Mouse (Mus musculus): ENCODE measurements around the gene Adam12. TPM values are rescaled to one million over a fixed set of nuclear protein-coding genes. Genes with fewer than 3 reads are reported as not detected.

Gene Adam12
- polyA plus RNA-seq, 1 experiment from 2014 or later = 3.4 TPM

- Histone ChIP-seq H3K4me2 (ENCODE audit: low read length) (no peak overlapping the region), H3K9me3 (ENCODE audit: control insufficient read depth, low read length) (no peaks in the 10 kb centered on the region), H3K4me3 (replicated peaks; ENCODE audit: low read depth, low read length) (no peak overlapping the region), H3K9ac (replicated peaks; ENCODE audit: low read length) (no peak overlapping the region), H3K27me3 (ENCODE audit: control insufficient read depth, insufficient read depth, low read length) (no peaks in the 10 kb centered on the region), H3K27ac (replicated peaks; ENCODE audit: low read depth, low read length) (no peak overlapping the region), H3K4me1 (ENCODE audit: control insufficient read depth, insufficient read depth, low read length) (no peaks in the 10 kb centered on the region), H3K36me3 (ENCODE audit: control insufficient read depth, insufficient read depth, low read length) (no peaks in the 10 kb centered on the region)
- DNase-seq (no peak), ATAC-seq (ENCODE audit: low FRiP score, low TSS enrichment) (no peak)
- WGBS = 21% methylated on average over 5 of the region's 5 CpGs
These were observed 14.7 kb upstream of the Adam12 start for GRCm38 (mm10) chr7:134246624-134247023.

GRCm38 (mm10) chr7:134242773-134243172, 10.8 kb upstream of the Adam12 start:
- no peak overlapping the region for H3K4me2 ChIP-seq (ENCODE audit: low read length)
- no peak for DNase-seq
- H3K4me3 ChIP-seq (replicated peaks; ENCODE audit: low read depth, low read length) = no peak overlapping the region
- H3K27ac ChIP-seq (replicated peaks; ENCODE audit: low read depth, low read length) = no peak overlapping the region
- no peak for ATAC-seq (ENCODE audit: low FRiP score, low TSS enrichment)
- H3K9me3 ChIP-seq (ENCODE audit: control insufficient read depth, low read length) = no peaks in the 10 kb centered on the region
- 97% methylated on average over 1 of the region's 1 CpGs for WGBS
- no peaks in the 10 kb centered on the region for H3K27me3 ChIP-seq (ENCODE audit: control insufficient read depth, insufficient read depth, low read length)
- no peaks in the 10 kb centered on the region for H3K4me1 ChIP-seq (ENCODE audit: control insufficient read depth, insufficient read depth, low read length)
- H3K36me3 ChIP-seq (ENCODE audit: control insufficient read depth, insufficient read depth, low read length) = no peaks in the 10 kb centered on the region
- no peak overlapping the region for H3K9ac ChIP-seq (replicated peaks; ENCODE audit: low read length)

GRCm38 (mm10) chr7:134241212-134241611, 9.3 kb upstream of the Adam12 start:
- no peak for ATAC-seq (ENCODE audit: low FRiP score, low TSS enrichment)
- no peaks in the 10 kb centered on the region for H3K36me3 ChIP-seq (ENCODE audit: control insufficient read depth, insufficient read depth, low read length)
- no peaks in the 10 kb centered on the region for H3K9me3 ChIP-seq (ENCODE audit: control insufficient read depth, low read length)
- no peaks in the 10 kb centered on the region for H3K4me1 ChIP-seq (ENCODE audit: control insufficient read depth, insufficient read depth, low read length)
- H3K27me3 ChIP-seq (ENCODE audit: control insufficient read depth, insufficient read depth, low read length) = no peaks in the 10 kb centered on the region
- H3K4me3 ChIP-seq (replicated peaks; ENCODE audit: low read depth, low read length) = no peak overlapping the region
- no peak overlapping the region for H3K4me2 ChIP-seq (ENCODE audit: low read length)
- H3K9ac ChIP-seq (replicated peaks; ENCODE audit: low read length) = no peak overlapping the region
- WGBS = 77% methylated on average over 4 of the region's 4 CpGs
- no peak for DNase-seq
- no peak overlapping the region for H3K27ac ChIP-seq (replicated peaks; ENCODE audit: low read depth, low read length)

- no peak overlapping the region for H3K27ac ChIP-seq (replicated peaks; ENCODE audit: low read depth, low read length)
- ATAC-seq (ENCODE audit: low FRiP score, low TSS enrichment) = no peak
- WGBS = 95% methylated on average over 1 of the region's 1 CpGs
These were observed 8.6 kb upstream of the Adam12 start for GRCm38 (mm10) chr7:134240579-134240978.

GRCm38 (mm10) chr7:134238863-134239262, 6.9 kb upstream of the Adam12 start:
- WGBS = 94% methylated on average over 3 of the region's 3 CpGs
- Histone ChIP-seq H3K9ac (replicated peaks; ENCODE audit: low read length) (no peak overlapping the region), H3K4me2 (ENCODE audit: low read length) (no peak overlapping the region), H3K36me3 (ENCODE audit: control insufficient read depth, insufficient read depth, low read length) (no peaks in the 10 kb centered on the region), H3K27ac (replicated peaks; ENCODE audit: low read depth, low read length) (no peak overlapping the region), H3K4me3 (replicated peaks; ENCODE audit: low read depth, low read length) (no peak overlapping the region), H3K4me1 (ENCODE audit: control insufficient read depth, insufficient read depth, low read length) (no peaks in the 10 kb centered on the region), H3K9me3 (ENCODE audit: control insufficient read depth, low read length) (no peaks in the 10 kb centered on the region), H3K27me3 (ENCODE audit: control insufficient read depth, insufficient read depth, low read length) (no peaks in the 10 kb centered on the region)
- ATAC-seq (ENCODE audit: low FRiP score, low TSS enrichment) = no peak
- DNase-seq = no peak

More at GRCm38 (mm10) chr7:134240579-134240978, 8.6 kb upstream of the Adam12 start:
- Histone ChIP-seq H3K9me3 (ENCODE audit: control insufficient read depth, low read length) (no peaks in the 10 kb centered on the region), H3K36me3 (ENCODE audit: control insufficient read depth, insufficient read depth, low read length) (no peaks in the 10 kb centered on the region), H3K4me1 (ENCODE audit: control insufficient read depth, insufficient read depth, low read length) (no peaks in the 10 kb centered on the region), H3K4me3 (replicated peaks; ENCODE audit: low read depth, low read length) (no peak overlapping the region), H3K9ac (replicated peaks; ENCODE audit: low read length) (no peak overlapping the region), H3K4me2 (ENCODE audit: low read length) (no peak overlapping the region), H3K27me3 (ENCODE audit: control insufficient read depth, insufficient read depth, low read length) (no peaks in the 10 kb centered on the region)
- no peak for DNase-seq

GRCm38 (mm10) chr7:134237356-134237755, 5.4 kb upstream of the Adam12 start:
- Histone ChIP-seq H3K27ac (replicated peaks; ENCODE audit: low read depth, low read length) (no peak overlapping the region), H3K4me1 (ENCODE audit: control insufficient read depth, insufficient read depth, low read length) (no peaks in the 10 kb centered on the region), H3K9ac (replicated peaks; ENCODE audit: low read length) (no peak overlapping the region), H3K4me2 (ENCODE audit: low read length) (no peak overlapping the region), H3K36me3 (ENCODE audit: control insufficient read depth, insufficient read depth, low read length) (no peaks in the 10 kb centered on the region), H3K9me3 (ENCODE audit: control insufficient read depth, low read length) (no peaks in the 10 kb centered on the region), H3K4me3 (replicated peaks; ENCODE audit: low read depth, low read length) (no peak overlapping the region), H3K27me3 (ENCODE audit: control insufficient read depth, insufficient read depth, low read length) (no peaks in the 10 kb centered on the region)
- WGBS = 65% methylated on average over 2 of the region's 2 CpGs
- DNase-seq (no peak), ATAC-seq (ENCODE audit: low FRiP score, low TSS enrichment) (no peak)

GRCm38 (mm10) chr7:134236727-134237126, 4.8 kb upstream of the Adam12 start:
- ATAC-seq (ENCODE audit: low FRiP score, low TSS enrichment) = no peak
- no peak for DNase-seq

GRCm38 (mm10) chr7:134235552-134235951, 3.6 kb upstream of the Adam12 start:
- no peak overlapping the region for H3K4me2 ChIP-seq (ENCODE audit: low read length)
- H3K9ac ChIP-seq (replicated peaks; ENCODE audit: low read length) = no peak overlapping the region
- 78% methylated on average over 2 of the region's 2 CpGs for WGBS
- no peak overlapping the region for H3K27ac ChIP-seq (replicated peaks; ENCODE audit: low read depth, low read length)
- DNase-seq (no peak), ATAC-seq (ENCODE audit: low FRiP score, low TSS enrichment) (no peak)
- H3K4me3 ChIP-seq (replicated peaks; ENCODE audit: low read depth, low read length) = no peak overlapping the region
- no peaks in the 10 kb centered on the region for H3K36me3 ChIP-seq (ENCODE audit: control insufficient read depth, insufficient read depth, low read length)
- no peaks in the 10 kb centered on the region for H3K4me1 ChIP-seq (ENCODE audit: control insufficient read depth, insufficient read depth, low read length)
- no peaks in the 10 kb centered on the region for H3K9me3 ChIP-seq (ENCODE audit: control insufficient read depth, low read length)
- no peaks in the 10 kb centered on the region for H3K27me3 ChIP-seq (ENCODE audit: control insufficient read depth, insufficient read depth, low read length)

More at GRCm38 (mm10) chr7:134236727-134237126, 4.8 kb upstream of the Adam12 start:
- Histone ChIP-seq H3K27ac (replicated peaks; ENCODE audit: low read depth, low read length) (no peak overlapping the region), H3K9ac (replicated peaks; ENCODE audit: low read length) (no peak overlapping the region), H3K9me3 (ENCODE audit: control insufficient read depth, low read length) (no peaks in the 10 kb centered on the region), H3K36me3 (ENCODE audit: control insufficient read depth, insufficient read depth, low read length) (no peaks in the 10 kb centered on the region), H3K4me3 (replicated peaks; ENCODE audit: low read depth, low read length) (no peak overlapping the region), H3K27me3 (ENCODE audit: control insufficient read depth, insufficient read depth, low read length) (no peaks in the 10 kb centered on the region), H3K4me1 (ENCODE audit: control insufficient read depth, insufficient read depth, low read length) (no peaks in the 10 kb centered on the region), H3K4me2 (ENCODE audit: low read length) (no peak overlapping the region)

- DNase-seq = no peak
- H3K4me2 ChIP-seq (ENCODE audit: low read length) = no peak overlapping the region
- H3K27ac ChIP-seq (replicated peaks; ENCODE audit: low read depth, low read length) = no peak overlapping the region
- 88% methylated on average over 3 of the region's 3 CpGs for WGBS
- peaks cover 7% of the 10 kb centered on the region for H3K27me3 ChIP-seq (ENCODE audit: control insufficient read depth, insufficient read depth, low read length)
- no peaks in the 10 kb centered on the region for H3K9me3 ChIP-seq (ENCODE audit: control insufficient read depth, low read length)
- no peaks in the 10 kb centered on the region for H3K36me3 ChIP-seq (ENCODE audit: control insufficient read depth, insufficient read depth, low read length)
- no peak overlapping the region for H3K4me3 ChIP-seq (replicated peaks; ENCODE audit: low read depth, low read length)
- ATAC-seq (ENCODE audit: low FRiP score, low TSS enrichment) = no peak
- no peak overlapping the region for H3K9ac ChIP-seq (replicated peaks; ENCODE audit: low read length)
- H3K4me1 ChIP-seq (ENCODE audit: control insufficient read depth, insufficient read depth, low read length) = peaks cover under 1% of the 10 kb centered on the region; the same call in 1 of the 2 replicates
These were observed 1.2 kb downstream of the Adam12 start for GRCm38 (mm10) chr7:134230708-134231107.

All from midbrain, embryonic 14.5 days (tissue).